Mouse (Mus musculus): Measurements from ENCODE around the gene Pcmt1.
A peak's percentile ranks its signal among the peaks of the same experiment; 100 is the strongest.

DNA sequence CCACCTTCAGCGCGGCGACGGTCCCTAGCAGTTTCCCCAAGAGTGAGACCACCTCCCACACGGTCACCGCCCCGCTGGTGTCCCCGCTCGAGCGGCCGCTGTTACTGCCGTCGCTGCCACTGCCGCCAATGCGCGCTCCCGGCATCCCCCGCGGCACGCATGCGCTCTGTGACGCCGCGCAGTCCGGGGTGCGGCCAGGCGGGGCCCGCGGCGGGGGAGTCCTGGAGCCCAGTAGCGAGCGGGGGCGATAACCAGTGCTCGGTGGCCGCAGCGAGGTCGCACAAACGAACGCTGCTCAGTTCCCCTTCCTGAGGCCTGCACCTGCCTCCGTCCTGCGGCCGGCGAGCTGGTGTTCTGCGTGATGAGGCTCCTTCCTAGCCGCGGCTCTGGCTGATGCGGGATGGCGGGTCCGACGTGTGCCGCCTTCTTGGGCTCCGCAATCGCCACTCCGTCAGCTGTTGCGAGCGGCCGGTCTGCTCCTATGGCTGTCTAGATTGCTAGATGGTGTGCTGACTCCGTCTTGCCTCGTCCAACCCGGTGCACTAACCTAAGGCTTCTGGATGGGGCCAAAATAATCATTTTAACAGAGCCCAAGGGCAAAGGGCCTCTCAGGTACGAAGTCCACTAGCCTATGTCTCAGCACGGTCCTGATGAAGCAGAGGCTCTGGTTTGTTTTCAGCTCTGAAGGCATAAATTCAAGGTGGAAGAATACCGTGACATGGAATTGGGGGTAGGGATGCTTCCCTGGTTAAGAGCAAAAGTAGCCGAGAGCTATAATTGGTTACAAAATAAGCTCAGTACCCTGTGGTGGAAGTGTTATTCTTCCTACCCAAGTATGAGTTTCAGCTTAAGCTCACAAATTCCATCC, 17.5 kb downstream of the Pcmt1 start:
- TF ChIP-seq CTCF (IDR thresholded peaks at IDR 0.05; ENCODE audit: borderline replicate concordance, insufficient read depth, low read length), result no peak
- TF ChIP-seq POLR2A (IDR thresholded peaks at IDR 0.05; ENCODE audit: low read depth, low read length), result peak; percentile 89

Measured in embryonic fibroblast, embryonic 13.5 days (primary cell).